Mouse (Mus musculus) embryonic facial prominence, embryonic 11.5 days (tissue): ENCODE data around the gene Stfa1. TPM values are rescaled to one million over a fixed set of nuclear protein-coding genes. Genes with fewer than 3 reads are reported as not detected.
"Not testable (repeated sequence)": the region's sequence is repeated elsewhere in the genome, so short reads cannot be mapped to it uniquely, and the experiment has no call there.

ENCODE experiments used
- ATAC-seq: fragments of 200-750 bp; cut with Nextera tagmentation; replicated peaks from 2 replicates; pipeline ENCODE4 v1.8.0; 2017; ENCODE audit warnings: low read depth; ENCODE audit not compliant: insufficient number of reproducible peaks, low FRiP score, low TSS enrichment
- DNase-seq: peaks from one replicate; pipeline ENCODE4 v3.0.0-alpha.2; 2015; ENCODE audit warnings: low spot score
- H3K27ac ChIP-seq: fragments of 300-500 bp; sonication (generic); replicated peaks from 2 replicates; pipeline ENCODE4 v1.5.1; 2014; ENCODE audit warnings: mild to moderate bottlenecking, low read depth, low read length, control low read depth
- H3K27me3 ChIP-seq: fragments of 300-500 bp; sonication (generic); 2 replicates; pipeline ENCODE4 v1.6.1; 2014; ENCODE audit warnings: mild to moderate bottlenecking, low read length, moderate library complexity, mixed read lengths; ENCODE audit not compliant: control insufficient read depth, insufficient read depth
- H3K36me3 ChIP-seq: fragments of 300-500 bp; sonication (generic); replicated peaks from 2 replicates; pipeline ENCODE4 v1.6.1; 2014; ENCODE audit warnings: low read depth, mild to moderate bottlenecking, low read length, moderate library complexity, mixed read lengths; ENCODE audit not compliant: control insufficient read depth, insufficient read depth
- H3K4me1 ChIP-seq: fragments of 300-500 bp; sonication (generic); 2 replicates; pipeline ENCODE4 v1.6.1; 2014; ENCODE audit warnings: low read length, mixed read lengths; ENCODE audit not compliant: control insufficient read depth, insufficient read depth
- H3K4me2 ChIP-seq: fragments of 300-500 bp; sonication (generic); 2 replicates; pipeline ENCODE4 v1.6.1; 2014; ENCODE audit warnings: low read depth, mild to moderate bottlenecking, control low read depth, low read length, moderate library complexity
- H3K4me3 ChIP-seq: fragments of 300-500 bp; sonication (generic); 2 replicates; pipeline ENCODE4 v1.5.1; 2014; ENCODE audit warnings: low read depth, low read length, control low read depth
- H3K9ac ChIP-seq: fragments of 300-500 bp; sonication (generic); replicated peaks from 2 replicates; pipeline ENCODE4 v1.6.1; 2014; ENCODE audit warnings: mild to moderate bottlenecking, control low read depth, low read length
- H3K9me3 ChIP-seq: fragments of 300-500 bp; sonication (generic); replicated peaks from 2 replicates; pipeline ENCODE4 v1.6.1; 2016; ENCODE audit warnings: mild to moderate bottlenecking, low read length, inconsistent platforms, mixed read lengths; ENCODE audit not compliant: control insufficient read depth
- WGBS: fragments of 180-500 bp; shearing (Covaris S2); extraction: QIAGEN DNeasy Blood & Tissue Kit; methylation state at CpG from one replicate; pipeline ENCODE4 v1.1.7; 2014; 5-methylcytosine and 5-hydroxymethylcytosine counted together
- polyA plus RNA-seq: library from polyadenylated mRNA; unstranded; fragments of >200 nt; fragmentation: Nextera tagmentation; extraction: Ambion mirVana; gene quantifications from 2 replicates; pipeline ENCODE4 v1.2.1, GENCODE M21; 2014

Gene Stfa1
- polyA plus RNA-seq: 4.0 and 5.5 TPM in 2 replicates

GRCm38 (mm10) chr16:36276796-36277195 is at the start of gene Stfa1:
Stfa1 (plus strand) TSS chr16:36276951.
- H3K9ac ChIP-seq, H3K4me3 ChIP-seq, DNase-seq, H3K4me1 ChIP-seq, H3K4me2 ChIP-seq, H3K27me3 ChIP-seq, ATAC-seq, H3K36me3 ChIP-seq, H3K9me3 ChIP-seq, H3K27ac ChIP-seq: not testable (repeated sequence)
- 81% methylated on average over 4 of the region's 4 CpGs for WGBS

GRCm38 (mm10) chr16:36260585-36260984 is 16.2 kb upstream of the Stfa1 start:
- H3K36me3 ChIP-seq, H3K27ac ChIP-seq, H3K9me3 ChIP-seq, H3K4me1 ChIP-seq, ATAC-seq, DNase-seq, H3K9ac ChIP-seq, H3K27me3 ChIP-seq, H3K4me2 ChIP-seq, H3K4me3 ChIP-seq: not testable (repeated sequence)

- Histone ChIP-seq H3K9me3 (no peaks in the 10 kb centered on the region), H3K27ac (no peak overlapping the region), H3K4me1 (no peaks in the 10 kb centered on the region), H3K36me3 (no peaks in the 10 kb centered on the region), H3K4me3 (no peak overlapping the region), H3K4me2 (no peak overlapping the region), H3K27me3 (no peaks in the 10 kb centered on the region), H3K9ac (no peak overlapping the region)
- DNase-seq (no peak), ATAC-seq (no peak)
- 87% methylated on average over 4 of the region's 4 CpGs for WGBS
These were observed 12.4 kb downstream of the Stfa1 start for GRCm38 (mm10) chr16:36289140-36289539.

- no peak overlapping the region for H3K27ac ChIP-seq
- no peaks in the 10 kb centered on the region for H3K36me3 ChIP-seq
- H3K9me3 ChIP-seq: no peaks in the 10 kb centered on the region
- H3K27me3 ChIP-seq: no peaks in the 10 kb centered on the region
- H3K9ac ChIP-seq: no peak overlapping the region
- ATAC-seq: no peak
- no peak overlapping the region for H3K4me2 ChIP-seq
- WGBS: 64% methylated on average over 4 of the region's 4 CpGs
- no peak overlapping the region for H3K4me3 ChIP-seq
- no peak for DNase-seq
- no peaks in the 10 kb centered on the region for H3K4me1 ChIP-seq
These were observed 30.9 kb downstream of the Stfa1 start for GRCm38 (mm10) chr16:36307631-36308030.

- H3K9me3 ChIP-seq, H3K4me2 ChIP-seq, H3K36me3 ChIP-seq, H3K27me3 ChIP-seq, H3K4me3 ChIP-seq, H3K9ac ChIP-seq, H3K27ac ChIP-seq, DNase-seq, ATAC-seq, H3K4me1 ChIP-seq: not testable (repeated sequence)
- WGBS: 83% methylated on average over 6 of the region's 6 CpGs
These were observed 39.4 kb downstream of the Stfa1 start for GRCm38 (mm10) chr16:36316111-36316510.

GRCm38 (mm10) chr16:36319286-36319685 is 42.5 kb downstream of the Stfa1 start:
- H3K36me3 ChIP-seq: no peaks in the 10 kb centered on the region
- no peaks in the 10 kb centered on the region for H3K4me1 ChIP-seq
- H3K9me3 ChIP-seq: no peaks in the 10 kb centered on the region
- no peak for DNase-seq
- no peak overlapping the region for H3K9ac ChIP-seq
- H3K4me2 ChIP-seq: no peak overlapping the region
- H3K4me3 ChIP-seq: no peak overlapping the region
- H3K27ac ChIP-seq: no peak overlapping the region
- no peaks in the 10 kb centered on the region for H3K27me3 ChIP-seq
- ATAC-seq: no peak

- DNase-seq: no peak
- H3K4me3 ChIP-seq: no peak within 1 kb of the TSS
- WGBS: 73% methylated on average over 3 of the region's 3 CpGs
- no peaks in the 10 kb centered on the region for H3K9me3 ChIP-seq
- H3K4me1 ChIP-seq: no peaks in the 10 kb centered on the region
- no peaks in the 10 kb centered on the region for H3K27me3 ChIP-seq
- no peak for ATAC-seq
- no peak within 1 kb of the TSS for H3K4me2 ChIP-seq
- H3K9ac ChIP-seq: no peak within 1 kb of the TSS
- H3K36me3 ChIP-seq: no peaks in the 10 kb centered on the region
- no peak within 1 kb of the TSS for H3K27ac ChIP-seq
These were observed 57.5 kb downstream of the Stfa1 start, which contains the start of gene BC117090 for GRCm38 (mm10) chr16:36334232-36334631. BC117090 (minus strand) TSS chr16:36334332.
